Mouse (Mus musculus): ENCODE measurements around the gene Pknox1.
A peak's percentile ranks its signal among the peaks of the same experiment; 100 is the strongest.

Gene Pknox1

GRCm38 (mm10) chr17:31556253-31556652, 8.3 kb upstream of the Pknox1 start:
- DNase-seq (ENCODE audit: low spot score), result no peak

DNA sequence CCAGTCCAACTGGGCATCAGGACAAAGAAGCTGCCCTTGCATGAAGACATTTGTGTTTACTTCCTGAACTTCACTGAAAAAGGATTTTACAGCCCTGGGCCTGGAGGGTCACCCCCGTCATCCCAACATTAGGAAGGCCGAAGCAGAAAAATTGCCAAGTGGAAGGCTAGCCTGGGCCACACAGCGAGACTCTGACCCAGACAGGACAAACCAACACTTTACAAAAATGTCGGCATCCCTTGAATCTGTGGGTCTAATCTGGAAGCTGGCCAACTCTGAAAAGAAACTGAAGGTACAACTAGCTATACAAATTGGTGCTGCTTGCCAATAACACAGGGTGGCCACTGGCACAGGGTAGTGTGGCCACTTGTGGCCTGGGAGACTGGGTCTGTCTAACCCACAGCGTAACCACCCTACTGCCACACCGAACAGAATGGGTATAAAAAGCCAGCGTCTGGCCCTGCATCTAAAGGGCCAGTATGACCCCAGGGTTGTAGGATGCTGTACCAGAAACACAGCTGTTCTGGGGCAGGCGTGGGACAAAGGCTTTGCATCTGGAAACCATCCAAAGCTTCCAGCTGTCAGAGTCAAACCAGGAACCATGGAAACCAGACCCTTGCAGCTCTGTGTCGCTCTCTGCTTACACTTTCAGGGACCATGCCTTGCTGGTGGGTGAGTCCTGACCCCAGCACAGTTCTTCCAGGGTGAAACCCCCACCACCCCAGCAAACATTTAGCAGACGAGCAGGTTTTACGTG, 7.2 kb upstream of the Pknox1 start:
- peak; percentile 22 for DNase-seq (ENCODE audit: low spot score)

- DNase-seq (ENCODE audit: low spot score), result no peak
Observed at GRCm38 (mm10) chr17:31557947-31558542, 6.5 kb upstream of the Pknox1 start.

GRCm38 (mm10) chr17:31559021-31559789, 5.3 kb upstream of the Pknox1 start:
- no peak for DNase-seq (ENCODE audit: low spot score)

DNA sequence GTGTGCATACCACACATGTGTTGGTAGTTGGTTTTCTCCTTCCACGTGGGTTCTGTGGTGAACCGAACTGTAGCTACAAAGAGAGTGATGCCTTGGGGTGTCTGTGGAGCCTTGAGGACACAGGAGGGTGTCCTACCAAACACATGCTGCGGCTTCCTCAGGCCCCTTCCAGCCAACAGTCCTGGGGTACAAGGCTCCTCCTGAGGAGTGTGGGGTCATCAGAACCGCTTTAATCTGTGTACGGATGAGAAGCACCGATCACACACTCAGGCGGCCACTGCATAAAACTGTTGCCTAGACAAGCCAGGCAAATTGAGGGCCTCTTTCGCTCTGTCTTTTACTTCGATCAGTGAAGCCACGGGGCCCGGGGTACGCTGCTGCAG, 911 bp upstream of the Pknox1 start:
- peak; percentile 40 for DNase-seq (ENCODE audit: low spot score)

- DNase-seq (ENCODE audit: low spot score), result no peak
Observed at GRCm38 (mm10) chr17:31564858-31565140, 265 bp downstream of the Pknox1 start.

DNA sequence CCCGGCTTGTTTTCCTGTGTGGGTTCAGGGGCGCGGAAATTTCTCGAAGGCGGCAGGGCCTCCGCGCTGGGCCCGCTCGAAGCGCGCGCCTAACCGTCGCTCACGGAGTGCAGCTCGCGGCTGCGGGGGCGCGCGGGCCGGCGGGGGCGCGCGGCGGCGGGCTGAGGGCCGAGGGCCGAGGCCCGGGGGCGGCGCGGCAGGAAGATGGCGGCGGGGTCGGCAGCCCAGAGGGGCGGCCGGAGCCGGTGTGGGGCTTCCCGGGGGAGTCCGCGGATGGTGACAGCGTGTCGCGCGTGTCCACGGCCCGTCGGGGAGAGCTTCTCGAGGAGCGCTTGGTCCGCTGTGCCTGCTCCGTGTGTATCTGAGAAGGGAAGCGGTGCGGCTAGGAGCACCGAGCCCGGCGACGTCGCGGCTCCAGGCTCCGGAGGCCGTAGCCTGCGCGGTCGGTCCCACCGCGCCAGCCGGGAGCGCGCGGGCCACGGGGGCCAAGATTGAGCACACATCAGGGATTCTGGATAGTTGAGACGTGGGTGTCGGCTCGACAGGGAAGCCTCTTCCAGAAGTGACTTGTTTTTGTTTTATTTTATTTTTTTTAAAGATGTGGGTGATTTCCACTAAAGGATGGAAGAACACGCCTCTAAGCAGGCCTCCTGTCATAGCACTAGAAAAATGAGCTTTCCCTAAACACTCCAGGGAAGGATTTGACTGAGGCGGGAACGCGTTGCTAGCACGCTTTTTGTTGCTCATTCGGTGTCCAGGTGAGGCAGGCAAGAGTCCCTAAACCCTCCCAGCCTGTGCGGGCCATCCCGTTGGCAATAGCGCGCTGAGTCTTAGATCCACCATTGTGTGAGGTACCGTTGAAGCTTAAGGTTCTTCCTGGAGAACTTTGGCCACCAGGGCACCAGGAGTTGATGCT, 865 bp downstream of the Pknox1 start:
- DNase-seq (ENCODE audit: low spot score), result peak; percentile 75

DNA sequence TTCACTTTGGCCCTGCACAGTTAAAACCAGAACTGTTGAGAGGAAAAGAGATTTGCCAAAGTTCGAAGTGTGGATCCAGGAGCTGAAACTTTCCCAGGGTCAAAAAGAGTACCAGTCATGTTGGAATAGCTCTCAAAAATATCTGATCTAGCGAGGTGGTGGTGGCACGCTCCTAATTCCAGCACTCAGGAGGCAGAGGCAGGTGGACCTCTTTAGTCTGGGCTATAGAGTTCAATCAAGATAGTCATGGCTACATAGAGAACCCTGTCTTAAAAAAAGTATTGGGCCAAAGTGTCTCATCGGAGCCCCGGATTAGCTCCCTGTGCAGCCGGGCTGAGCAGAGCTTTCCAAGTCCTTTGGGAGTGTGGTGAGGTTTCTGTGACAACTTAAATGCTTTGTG, 1.7 kb downstream of the Pknox1 start:
- DNase-seq (ENCODE audit: low spot score), result no peak

DNA sequence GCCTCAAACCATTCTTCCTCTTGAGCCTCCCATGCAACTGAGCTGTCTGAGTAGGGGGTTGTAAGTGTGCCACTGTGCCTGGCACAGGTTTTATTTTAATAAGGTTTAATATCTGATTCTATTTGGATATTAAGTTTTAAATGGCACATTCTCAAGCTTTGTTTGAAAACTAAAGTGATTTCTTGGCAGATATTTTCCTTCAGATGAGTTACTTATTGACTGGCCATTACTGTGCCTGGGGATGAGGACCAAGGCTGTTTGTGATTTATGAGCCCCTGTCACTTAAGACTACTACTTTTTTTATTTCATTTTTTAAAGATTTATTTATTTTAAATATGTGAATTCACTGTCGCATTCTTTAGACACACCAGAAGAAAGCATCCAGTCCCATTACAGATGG, 5.2 kb downstream of the Pknox1 start:
- DNase-seq (ENCODE audit: low spot score), result no peak

DNA sequence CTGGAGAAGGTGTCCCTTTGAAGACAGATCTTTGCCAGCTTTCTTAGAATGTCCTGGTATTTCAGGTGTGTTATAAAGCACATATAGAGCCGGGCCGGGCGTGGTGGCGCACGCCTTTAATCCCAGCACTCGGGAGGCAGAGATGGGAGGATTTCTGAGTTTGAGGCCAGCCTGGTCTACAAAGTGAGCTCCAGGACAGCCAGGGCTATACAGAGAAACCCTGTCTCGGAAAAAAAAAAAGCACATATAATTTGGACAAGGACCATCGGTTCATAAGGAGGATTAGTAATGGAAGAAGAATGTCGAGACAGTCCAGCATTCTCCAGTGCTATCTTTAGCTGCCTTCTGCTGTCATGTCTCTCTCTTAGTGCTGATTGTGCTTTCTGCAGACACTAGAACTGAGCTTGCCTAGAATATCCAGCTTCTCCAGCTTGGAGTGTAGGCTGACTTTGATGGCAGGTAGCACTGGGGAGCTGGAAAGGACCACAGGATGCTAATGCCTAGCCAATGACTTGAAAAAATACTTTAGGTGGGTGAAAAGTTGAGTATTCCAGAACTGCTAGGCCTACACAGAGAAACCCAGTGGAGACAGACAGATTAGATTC, 5.9 kb downstream of the Pknox1 start:
- no peak for DNase-seq (ENCODE audit: low spot score)

GRCm38 (mm10) chr17:31571689-31572088, 7.2 kb downstream of the Pknox1 start:
- no peak for DNase-seq (ENCODE audit: low spot score)

- DNase-seq (ENCODE audit: low spot score), result no peak
Observed at GRCm38 (mm10) chr17:31574662-31575061, 10.1 kb downstream of the Pknox1 start.

- DNase-seq (ENCODE audit: low spot score), result no peak
Observed at GRCm38 (mm10) chr17:31576394-31577175, 12.1 kb downstream of the Pknox1 start.

DNA sequence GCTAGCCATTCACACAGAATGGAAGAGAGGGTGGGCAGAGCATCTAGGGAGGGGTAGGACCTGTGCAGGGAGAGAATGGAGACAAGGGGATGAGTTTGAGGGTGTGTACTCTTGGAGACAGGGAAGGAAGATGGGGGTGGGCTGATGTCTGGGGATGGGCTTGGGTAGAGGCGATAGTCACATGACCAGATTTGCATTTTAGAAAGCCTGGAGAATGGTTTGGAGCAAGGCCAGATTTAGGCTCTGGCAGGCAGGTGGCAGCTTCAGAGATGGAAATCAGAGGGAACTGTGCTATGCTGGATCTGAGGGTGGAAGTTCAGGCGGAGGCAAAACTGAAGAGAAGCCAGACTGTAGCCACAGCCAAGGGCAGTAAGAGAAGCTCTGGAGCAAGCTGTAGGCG, 15.8 kb downstream of the Pknox1 start:
- no peak for DNase-seq (ENCODE audit: low spot score)

DNA sequence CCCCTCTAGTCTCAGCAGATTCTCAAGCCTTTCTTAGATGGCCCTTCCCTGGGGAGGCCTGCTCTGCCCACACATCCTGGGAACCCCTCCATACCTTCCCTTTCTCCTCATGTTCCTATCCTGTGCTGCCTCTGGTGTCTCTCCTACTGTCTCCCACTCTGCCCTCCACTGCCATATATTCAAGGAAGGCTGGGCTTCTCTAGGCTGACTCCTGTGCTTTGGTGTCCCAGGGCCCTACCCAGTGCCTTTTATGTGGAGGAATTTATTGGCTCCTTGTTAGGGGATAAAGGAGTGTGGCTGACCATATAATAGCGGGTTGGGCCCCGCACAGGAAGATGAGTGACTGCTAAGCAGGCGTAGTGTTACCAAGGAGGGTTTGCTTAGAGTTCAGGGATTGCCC, 18.7 kb downstream of the Pknox1 start:
- no peak for DNase-seq (ENCODE audit: low spot score)

DNA sequence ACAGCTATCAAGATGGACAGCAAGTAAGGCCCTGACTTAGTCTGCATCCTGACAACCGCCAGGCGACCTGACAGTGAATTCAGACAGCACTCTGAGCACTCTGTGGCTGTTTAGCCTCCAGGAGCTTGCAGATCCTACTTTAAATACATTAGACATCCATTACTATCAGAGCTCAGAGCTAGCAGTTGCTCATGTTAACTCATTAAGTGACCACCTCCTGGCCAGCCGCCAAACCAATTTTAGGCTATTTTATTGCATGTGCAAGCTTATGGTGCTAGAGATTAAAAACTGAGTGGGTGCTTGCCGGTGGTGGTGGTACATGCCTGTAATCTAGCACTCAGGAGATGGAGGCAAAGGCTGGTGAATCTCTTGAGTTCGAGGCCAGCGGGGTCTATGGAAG, 19.2 kb downstream of the Pknox1 start:
- no peak for DNase-seq (ENCODE audit: low spot score)

- DNase-seq (ENCODE audit: low spot score), result no peak
Observed at GRCm38 (mm10) chr17:31588115-31588514, 23.6 kb downstream of the Pknox1 start.

GRCm38 (mm10) chr17:31588726-31589125, 24.2 kb downstream of the Pknox1 start:
- no peak for DNase-seq (ENCODE audit: low spot score)

DNA sequence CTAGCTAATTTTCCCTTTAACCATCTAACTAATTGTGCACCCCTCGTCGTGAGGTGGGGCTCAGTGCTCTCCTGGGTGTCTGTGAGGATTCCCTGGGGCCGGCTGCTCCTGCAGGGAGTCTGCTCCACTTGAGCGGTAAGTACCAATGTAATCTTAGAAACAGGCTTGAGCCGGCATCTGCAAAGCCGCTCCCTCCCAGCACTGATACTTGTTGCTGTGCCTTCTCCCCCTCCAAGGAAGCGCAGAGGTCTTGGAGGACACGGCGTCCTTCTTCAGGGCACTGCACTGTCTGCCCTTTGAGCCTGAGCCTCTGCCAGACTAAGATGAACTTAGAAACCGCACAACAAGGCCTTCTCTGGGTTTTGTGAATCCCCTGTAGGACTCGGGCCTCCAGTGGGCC, 26.3 kb downstream of the Pknox1 start:
- DNase-seq (ENCODE audit: low spot score), result no peak

- no peak for DNase-seq (ENCODE audit: low spot score)
Observed at GRCm38 (mm10) chr17:31594590-31594989, 30.1 kb downstream of the Pknox1 start.

GRCm38 (mm10) chr17:31595077-31595476, 30.5 kb downstream of the Pknox1 start:
- DNase-seq (ENCODE audit: low spot score), result no peak
